Mouse (Mus musculus) G1E (cell line): ENCODE results near the gene Cpe.

Experiments used
- CTCF ChIP-seq: IDR thresholded peaks from 2 replicates; pipeline ENCODE4 v1.5.1; 2012; ENCODE audit warnings: low read depth, low read length, inconsistent platforms, mixed read lengths
- GATA1 ChIP-seq: IDR thresholded peaks from 2 replicates; pipeline ENCODE4 v1.6.1; 2012; ENCODE audit warnings: borderline replicate concordance, low read length, inconsistent platforms, mixed read lengths
- GATA2 ChIP-seq: IDR thresholded peaks from 2 replicates; pipeline ENCODE4 v1.6.1; 2012; ENCODE audit warnings: low read depth, low read length, inconsistent platforms, borderline replicate concordance
- TAL1 ChIP-seq: conservative IDR thresholded peaks from 2 replicates; pipeline ENCODE4 v1.6.1; 2012; ENCODE audit warnings: low read depth, low read length, inconsistent platforms, mixed read lengths

GRCm38 (mm10) chr8:64691591-64692401 is 1.1 kb downstream of the Cpe start:
- TF ChIP-seq CTCF = no peak
- TF ChIP-seq TAL1 = no peak
- TF ChIP-seq GATA1 = no peak
- TF ChIP-seq GATA2 = no peak
